Mouse (Mus musculus) cerebellum, postnatal 4 days (tissue): ENCODE results near the gene Fam168a.

ENCODE experiments used
- DNase-seq, 2 experiments: peaks; one replicate each; pipeline ENCODE4 v3.0.0; 2022; ENCODE audit warnings: low spot score in 2 of 2, mixed read lengths in 1 of 2

Fam168a gene

DNA sequence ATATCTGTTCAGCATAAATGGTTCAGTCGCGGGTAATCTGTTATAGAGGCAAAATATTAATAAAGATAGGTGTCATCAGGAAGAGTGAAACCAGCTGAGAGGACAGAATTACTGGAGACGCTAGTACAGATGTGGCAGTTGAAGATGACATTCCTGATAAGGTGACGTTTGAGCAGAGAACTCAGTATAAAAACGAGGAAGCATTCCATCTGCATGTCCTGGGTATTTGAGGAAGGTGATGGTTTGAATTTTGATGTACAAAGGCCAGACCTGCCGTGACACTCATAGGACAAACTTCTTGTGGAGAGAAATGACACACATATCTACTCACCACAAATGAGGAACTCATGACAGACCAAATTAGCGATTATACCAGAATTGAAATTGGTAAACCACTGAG, 73.8 kb downstream of the Fam168a start:
- no peak for DNase-seq

DNA sequence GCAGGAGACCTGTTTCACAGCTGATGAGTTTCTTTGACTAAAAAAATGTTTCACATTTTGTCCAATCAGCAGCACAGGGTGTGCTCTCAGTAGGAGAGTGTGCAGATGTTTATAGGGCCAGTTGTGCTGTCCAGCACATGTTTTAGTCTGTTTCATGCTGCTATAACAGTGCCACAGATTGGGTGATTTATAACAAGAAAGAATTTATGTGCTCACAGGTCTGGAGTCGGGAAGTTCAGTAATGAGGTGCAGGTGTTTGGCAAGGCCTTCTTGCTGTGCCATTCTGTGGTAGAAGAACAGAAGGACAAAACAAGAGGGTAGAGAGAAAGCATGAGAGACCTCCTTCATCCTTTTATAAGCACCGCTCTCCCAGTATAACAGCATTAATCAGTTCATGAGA, 78.2 kb downstream of the Fam168a start:
- DNase-seq = no peak

GRCm38 (mm10) chr7:100785426-100785825, 79.0 kb downstream of the Fam168a start:
- DNase-seq = no peak

GRCm38 (mm10) chr7:100786078-100786477, 79.6 kb downstream of the Fam168a start:
- DNase-seq = no peak

- no peak for DNase-seq
Observed at GRCm38 (mm10) chr7:100788291-100788690, 81.9 kb downstream of the Fam168a start.

- DNase-seq = no peak
Observed at GRCm38 (mm10) chr7:100798810-100799209, 92.4 kb downstream of the Fam168a start.

DNA sequence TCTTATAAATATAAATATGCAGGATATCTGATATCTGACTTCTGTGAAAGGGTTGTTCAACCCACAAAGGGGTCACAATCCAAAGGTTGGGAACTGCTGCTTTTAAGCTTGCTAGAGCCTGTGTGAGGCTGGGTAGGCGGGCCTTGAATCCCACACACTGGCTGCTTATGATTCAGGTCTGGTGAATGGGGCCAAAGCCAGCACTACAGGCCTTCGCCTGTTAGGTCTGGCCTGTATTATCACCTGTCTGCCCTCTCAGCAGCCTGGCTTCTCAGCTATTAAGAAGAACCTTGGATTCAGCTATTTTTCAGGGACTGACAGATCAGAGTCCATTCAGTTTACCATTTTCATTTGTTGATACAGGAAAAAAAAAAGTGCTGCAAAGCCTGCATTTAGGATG, 99.0 kb downstream of the Fam168a start:
- DNase-seq = no peak

GRCm38 (mm10) chr7:100811912-100812311, 105.5 kb downstream of the Fam168a start:
- DNase-seq = peak in 1 of 2 experiments; percentile 8

GRCm38 (mm10) chr7:100812641-100813040, 106.2 kb downstream of the Fam168a start:
- no peak for DNase-seq

DNA sequence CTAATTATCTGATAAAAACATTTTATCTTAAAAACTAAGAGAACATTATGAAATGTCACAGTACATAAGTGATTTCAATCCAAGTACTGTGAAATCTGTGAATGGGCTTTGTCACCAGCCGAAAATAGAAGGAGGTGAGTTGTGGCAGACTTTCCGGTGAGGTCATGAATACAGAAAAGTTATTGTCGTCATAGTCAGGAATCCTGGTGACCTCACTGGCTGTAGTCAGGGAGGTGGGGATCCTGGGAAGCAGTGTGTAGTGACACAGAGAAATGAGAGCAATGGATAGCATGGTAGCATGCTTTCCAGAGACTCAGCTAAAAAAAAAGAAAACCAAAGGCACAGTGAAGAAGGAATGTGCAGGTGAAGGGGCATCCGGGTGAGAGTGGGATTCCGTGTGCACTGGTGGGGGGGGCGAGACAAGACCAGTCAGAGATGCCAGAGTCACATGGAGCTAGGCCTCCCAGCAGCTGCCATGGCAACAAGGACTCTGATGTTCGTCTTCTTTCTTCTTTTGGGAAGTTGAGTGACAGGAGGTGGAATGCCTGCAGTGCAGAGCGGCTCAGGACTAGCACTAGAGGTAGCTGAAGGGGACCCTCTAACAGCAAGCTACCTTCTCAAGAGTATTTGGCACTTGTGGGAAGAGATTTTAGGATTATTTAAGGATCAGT, 109.6 kb downstream of the Fam168a start:
- no peak for DNase-seq

DNA sequence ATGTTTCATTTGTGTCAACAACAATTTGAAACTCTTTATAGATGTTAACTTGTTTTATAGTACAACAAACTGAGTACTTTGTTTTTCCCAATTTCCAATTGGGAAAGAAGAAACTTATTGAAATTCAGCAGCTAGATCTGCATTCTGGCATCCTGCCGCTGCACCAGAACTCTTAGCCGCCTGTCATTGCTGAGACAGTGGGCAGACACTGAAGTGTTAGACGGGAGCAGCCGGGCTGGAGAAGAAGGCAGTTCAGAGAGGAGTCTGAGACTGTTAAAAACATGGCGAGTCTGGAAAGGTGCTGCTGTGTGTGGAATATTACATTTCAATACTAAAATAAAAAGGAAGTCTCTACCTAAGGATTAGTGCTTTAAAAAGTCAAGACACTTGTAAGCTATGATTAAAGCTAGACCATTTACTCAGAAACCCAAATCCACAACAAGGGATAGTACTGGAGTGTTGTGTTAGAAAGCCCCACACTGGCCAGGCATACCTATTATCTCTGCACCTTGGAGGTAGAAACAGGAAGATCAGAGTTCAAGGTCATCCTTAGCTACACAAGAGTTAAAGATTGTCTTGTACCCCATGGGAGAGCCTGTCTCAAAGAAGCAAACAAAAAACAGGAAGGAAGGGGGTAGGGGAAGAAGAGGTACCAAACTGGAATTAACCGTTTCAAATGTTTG, 110.5 kb downstream of the Fam168a start:
- peak in 1 of 2 experiments; percentile 16 for DNase-seq

DNA sequence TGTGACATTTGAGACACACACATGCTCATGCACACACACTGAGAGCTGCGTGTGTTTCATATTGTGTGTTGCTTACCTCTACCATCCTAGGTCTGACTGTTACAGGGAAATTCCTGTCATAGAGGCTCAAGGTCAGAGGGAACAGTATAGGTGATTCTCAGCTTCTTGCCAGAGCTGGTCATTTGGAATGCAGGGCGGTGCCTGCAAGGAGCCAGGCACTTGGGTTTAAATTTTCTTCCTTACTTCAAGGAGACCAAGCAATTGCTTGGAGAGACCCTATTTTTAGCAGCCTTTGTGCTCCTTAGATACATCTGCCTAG, 111.0 kb downstream of the Fam168a start:
- no peak for DNase-seq

- DNase-seq = no peak
Observed at GRCm38 (mm10) chr7:100818401-100819064, 112.1 kb downstream of the Fam168a start.

- no peak for DNase-seq
Observed at GRCm38 (mm10) chr7:100824661-100825060, 118.2 kb downstream of the Fam168a start.

GRCm38 (mm10) chr7:100828549-100828948, 122.1 kb downstream of the Fam168a start:
- no peak for DNase-seq

DNA sequence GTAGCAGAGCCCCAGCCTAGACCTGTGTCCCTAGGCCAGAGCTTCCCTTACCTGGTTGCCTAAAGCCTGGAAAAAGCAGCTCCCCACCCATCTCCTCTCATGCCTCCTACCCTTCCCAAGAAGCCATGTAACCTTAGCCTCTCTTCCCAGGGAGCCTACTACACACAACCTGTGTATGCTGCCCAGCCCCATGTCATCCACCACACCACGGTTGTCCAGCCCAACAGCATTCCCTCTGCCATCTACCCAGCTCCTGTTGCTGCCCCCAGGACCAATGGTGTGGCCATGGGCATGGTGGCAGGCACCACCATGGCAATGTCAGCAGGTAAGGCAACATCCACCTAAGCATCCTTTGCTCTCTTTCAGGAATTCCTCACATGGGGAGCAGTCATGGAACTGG, 127.4 kb downstream of the Fam168a start:
- no peak for DNase-seq

DNA sequence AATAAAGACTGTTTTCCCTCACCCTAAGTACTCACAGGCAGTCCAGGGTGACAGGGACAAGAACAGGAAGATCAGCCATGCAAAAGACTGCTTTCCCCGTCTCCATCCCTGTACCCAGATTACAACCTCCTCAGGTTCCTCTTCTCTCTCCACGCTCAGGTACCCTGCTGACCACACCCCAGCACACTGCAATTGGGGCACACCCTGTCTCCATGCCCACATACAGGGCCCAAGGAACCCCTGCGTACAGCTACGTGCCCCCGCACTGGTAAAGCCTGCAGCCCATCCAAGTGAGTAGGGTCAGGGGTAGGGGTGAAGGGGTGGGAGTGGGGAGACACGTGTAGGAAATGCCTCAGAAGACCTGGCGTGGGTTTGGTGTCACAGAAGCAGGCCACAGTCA, 128.7 kb downstream of the Fam168a start:
- DNase-seq = no peak

GRCm38 (mm10) chr7:100835711-100836110, 129.3 kb downstream of the Fam168a start:
- no peak for DNase-seq

DNA sequence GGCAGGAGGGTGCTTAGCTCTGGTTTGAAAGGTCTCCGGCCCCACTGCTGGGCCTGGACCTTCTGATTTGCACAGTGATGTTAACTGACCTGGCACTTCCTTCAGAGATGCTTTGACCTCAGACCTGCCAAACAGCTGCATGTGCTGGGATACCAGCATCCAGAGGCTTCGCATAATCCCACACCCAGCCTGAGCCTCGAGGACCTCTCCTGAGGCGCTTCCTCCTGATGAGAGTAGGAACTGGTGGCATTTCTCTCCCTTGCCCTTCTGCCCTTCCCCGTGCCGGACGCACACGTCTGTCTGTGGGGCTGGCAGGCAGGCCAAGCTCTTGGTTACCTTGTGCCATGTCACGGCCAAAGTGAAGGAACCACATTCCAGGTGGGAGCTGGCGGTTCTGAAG, 130.2 kb downstream of the Fam168a start:
- no peak for DNase-seq

DNA sequence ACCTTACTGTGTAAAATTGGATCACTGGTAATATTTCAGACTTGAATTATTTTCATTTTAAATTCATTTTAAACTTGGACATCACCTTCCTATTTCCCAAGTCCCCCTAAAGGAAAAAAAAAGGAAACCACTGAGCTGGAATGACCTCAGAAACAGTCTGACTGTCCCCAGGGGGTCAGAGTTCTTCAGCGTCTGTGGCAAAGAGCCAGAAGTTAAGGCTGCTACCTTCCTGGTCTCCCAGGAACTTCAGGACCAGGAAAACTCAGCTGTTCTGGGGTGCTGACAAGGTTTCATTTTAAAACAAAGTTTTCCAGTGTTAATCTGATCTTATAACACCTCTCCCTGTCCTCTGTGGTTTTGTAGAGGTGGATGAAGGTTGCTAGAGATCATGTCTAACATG, 131.3 kb downstream of the Fam168a start:
- peak in 1 of 2 experiments; percentile 11 for DNase-seq

GRCm38 (mm10) chr7:100839632-100840402, 133.4 kb downstream of the Fam168a start:
- DNase-seq = peak in 1 of 2 experiments; percentile 17

GRCm38 (mm10) chr7:100840906-100841305, 134.5 kb downstream of the Fam168a start:
- DNase-seq = peak in 1 of 2 experiments; percentile 2
